Mouse (Mus musculus): Measurements from ENCODE around the gene Crb3.

GRCm38 (mm10) chr17:57076916-57077315, 18.0 kb downstream of the Crb3 start:
- no peak for TF ChIP-seq CTCF (conservative IDR thresholded peaks at IDR 0.05 in 1 of 2, IDR thresholded peaks at IDR 0.05 in 1 of 2; ENCODE audit: low read depth in 2 of 2, low read length in 2 of 2)
- TF ChIP-seq POLR2A (IDR thresholded peaks at IDR 0.05; ENCODE audit: low read depth, low read length) = no peak
- TF ChIP-seq EP300 (IDR thresholded peaks at IDR 0.05; ENCODE audit: low read length) = no peak
- no peak for TF ChIP-seq KAT2A (IDR thresholded peaks at IDR 0.05; ENCODE audit: insufficient replicate concordance, low read length)

Data from CH12.LX (cell line).